Mouse (Mus musculus): ENCODE measurements around the gene Ficd.
A peak's percentile ranks its signal among the peaks of the same experiment; 100 is the strongest.

Gene Ficd

DNA sequence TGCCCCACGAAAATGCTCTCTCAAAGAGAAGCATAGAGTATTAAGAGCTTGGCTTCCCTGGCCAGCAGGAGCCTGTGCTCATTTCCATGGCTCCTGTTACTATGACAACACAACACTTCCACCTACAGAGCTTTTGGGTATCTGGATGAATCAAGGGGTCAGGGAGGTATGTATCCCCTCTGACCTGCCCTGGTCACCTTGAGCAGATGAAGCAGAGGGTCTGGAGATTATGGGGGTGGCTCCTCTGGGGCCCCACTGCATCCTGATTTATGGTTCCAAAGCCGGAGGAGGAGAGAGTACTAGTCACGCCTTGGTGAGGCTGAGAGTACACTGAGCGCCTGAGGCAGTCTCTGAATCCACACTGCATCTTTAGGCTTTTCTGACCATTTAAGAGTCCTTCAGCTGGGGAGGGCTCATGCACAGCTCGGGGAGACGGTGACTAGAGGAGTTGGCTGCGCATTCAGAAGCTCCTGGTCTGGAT, 4.9 kb upstream of the Ficd start:
- DNase-seq (ENCODE audit: low spot score), result no peak

DNA sequence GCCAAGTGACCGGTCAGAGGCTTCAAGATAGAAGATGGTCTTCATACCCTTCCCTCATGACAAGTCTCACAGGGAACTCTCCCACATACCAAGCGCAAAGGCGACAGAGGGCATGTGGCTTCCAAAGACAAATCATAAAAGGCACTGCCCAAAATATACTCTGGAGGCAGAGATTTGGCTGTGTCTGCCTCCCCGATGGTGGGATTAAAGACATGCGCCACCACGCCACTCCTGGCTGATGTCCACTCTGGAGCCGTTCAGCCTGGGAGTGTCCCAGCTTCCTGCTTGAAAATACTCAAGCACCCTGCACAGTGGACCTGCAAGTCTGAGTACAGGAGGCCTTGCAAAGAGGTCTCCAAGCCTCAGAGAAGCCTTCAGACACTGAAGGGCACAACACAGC, 4.4 kb upstream of the Ficd start:
- no peak for DNase-seq (ENCODE audit: low spot score)

- DNase-seq (ENCODE audit: low spot score), result peak; percentile 52
These were observed 3.4 kb upstream of the Ficd start for GRCm38 (mm10) chr5:113732182-113732581.

- DNase-seq (ENCODE audit: low spot score), result no peak
These were observed 1.2 kb upstream of the Ficd start for GRCm38 (mm10) chr5:113734376-113734775.

- no peak for DNase-seq (ENCODE audit: low spot score)
These were observed 619 bp upstream of the Ficd start for GRCm38 (mm10) chr5:113735023-113735344.

DNA sequence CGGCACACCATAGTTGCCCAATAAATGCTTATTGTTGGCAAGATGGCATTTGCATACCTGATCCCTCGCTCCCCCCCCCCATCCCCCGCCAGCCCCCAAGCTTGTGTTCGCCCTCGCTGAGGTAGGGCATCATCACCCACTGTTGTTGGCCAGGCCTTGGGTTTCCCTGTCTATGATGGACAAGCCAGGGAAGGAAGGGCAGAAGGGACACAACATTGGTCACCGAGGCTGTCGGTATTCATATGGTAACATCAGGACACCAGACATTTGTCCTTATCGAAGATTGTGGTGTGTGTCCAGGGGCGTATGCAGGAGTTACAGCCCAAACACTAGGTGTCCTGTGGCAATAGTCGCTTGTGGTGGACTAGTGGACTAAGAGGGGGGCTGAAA, 505 bp downstream of the Ficd start:
- DNase-seq (ENCODE audit: low spot score), result no peak

DNA sequence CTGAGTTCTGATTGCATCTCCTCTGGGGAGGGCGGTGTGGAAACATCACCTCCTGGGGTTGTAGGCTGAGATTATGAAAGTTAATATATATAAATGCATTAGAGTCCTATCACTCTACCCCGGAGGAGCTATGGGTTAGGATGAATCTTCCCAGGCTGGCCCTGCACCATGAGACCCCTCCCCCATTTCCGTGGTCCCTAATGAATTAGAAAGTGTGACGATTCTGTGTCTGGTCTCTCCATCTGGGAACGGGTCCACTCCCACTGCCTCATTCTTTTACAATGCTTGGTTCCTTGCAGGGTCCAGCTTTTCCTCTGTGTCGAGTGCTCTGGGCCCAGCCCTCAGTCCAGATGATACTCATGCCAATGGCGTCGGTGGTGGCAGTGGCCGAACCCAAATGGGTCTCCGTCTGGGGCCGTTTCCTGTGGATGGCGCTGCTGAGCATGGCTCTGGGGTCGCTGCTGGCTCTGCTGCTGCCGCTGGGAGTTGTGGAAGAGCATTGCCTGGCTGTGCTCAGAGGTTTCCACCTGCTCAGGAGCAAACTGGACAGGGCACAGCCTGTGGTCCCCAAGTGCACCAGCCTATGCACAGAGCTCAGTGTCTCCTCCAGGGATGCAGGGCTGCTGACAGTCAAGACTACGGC, 1.0 kb downstream of the Ficd start:
- DNase-seq (ENCODE audit: low spot score), result no peak

- DNase-seq (ENCODE audit: low spot score), result no peak
These were observed 2.1 kb downstream of the Ficd start for GRCm38 (mm10) chr5:113737607-113738237.

DNA sequence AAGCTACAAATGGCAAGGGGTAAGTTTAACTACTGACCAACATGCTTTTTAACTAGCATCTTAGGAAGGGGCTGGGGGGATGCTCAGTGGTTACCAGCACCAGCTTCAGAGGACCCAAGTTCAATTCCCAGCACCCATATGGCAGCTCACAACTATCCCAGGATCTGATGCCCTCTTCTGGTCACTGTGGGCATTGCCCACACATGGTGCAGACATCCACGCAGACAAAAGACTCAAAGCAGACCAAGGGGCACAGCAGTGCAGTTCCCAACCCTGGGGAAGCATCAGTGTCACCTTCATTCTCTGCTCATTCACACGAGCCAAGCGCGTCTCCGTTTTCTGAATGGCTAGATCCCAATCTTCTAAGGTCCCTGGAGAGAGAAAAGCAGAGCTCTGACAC, 12.0 kb downstream of the Ficd start:
- DNase-seq (ENCODE audit: low spot score), result no peak

- DNase-seq (ENCODE audit: low spot score), result no peak
These were observed 13.1 kb downstream of the Ficd start for GRCm38 (mm10) chr5:113748556-113749331.

GRCm38 (mm10) chr5:113751521-113752157, 16.0 kb downstream of the Ficd start:
- DNase-seq (ENCODE audit: low spot score), result no peak

- DNase-seq (ENCODE audit: low spot score), result no peak
These were observed 19.9 kb downstream of the Ficd start for GRCm38 (mm10) chr5:113755347-113756030.

- no peak for DNase-seq (ENCODE audit: low spot score)
These were observed 26.0 kb downstream of the Ficd start for GRCm38 (mm10) chr5:113761585-113761984.

- no peak for DNase-seq (ENCODE audit: low spot score)
These were observed 28.8 kb downstream of the Ficd start for GRCm38 (mm10) chr5:113764426-113764825.

- DNase-seq (ENCODE audit: low spot score), result no peak
These were observed 30.3 kb downstream of the Ficd start for GRCm38 (mm10) chr5:113765641-113766526.

- DNase-seq (ENCODE audit: low spot score), result no peak
These were observed 33.2 kb downstream of the Ficd start for GRCm38 (mm10) chr5:113768806-113769205.

- peak; percentile 79 for DNase-seq (ENCODE audit: low spot score)
These were observed 35.9 kb downstream of the Ficd start for GRCm38 (mm10) chr5:113771213-113772162.

- DNase-seq (ENCODE audit: low spot score), result peak; percentile 96
These were observed 36.9 kb downstream of the Ficd start, which contains the start of the genes Sart3 and Iscu for GRCm38 (mm10) chr5:113772450-113772895. Gene Sart3 (minus strand): TSS chr5:113772510. Gene Iscu (plus strand): TSS chr5:113772748.

DNA sequence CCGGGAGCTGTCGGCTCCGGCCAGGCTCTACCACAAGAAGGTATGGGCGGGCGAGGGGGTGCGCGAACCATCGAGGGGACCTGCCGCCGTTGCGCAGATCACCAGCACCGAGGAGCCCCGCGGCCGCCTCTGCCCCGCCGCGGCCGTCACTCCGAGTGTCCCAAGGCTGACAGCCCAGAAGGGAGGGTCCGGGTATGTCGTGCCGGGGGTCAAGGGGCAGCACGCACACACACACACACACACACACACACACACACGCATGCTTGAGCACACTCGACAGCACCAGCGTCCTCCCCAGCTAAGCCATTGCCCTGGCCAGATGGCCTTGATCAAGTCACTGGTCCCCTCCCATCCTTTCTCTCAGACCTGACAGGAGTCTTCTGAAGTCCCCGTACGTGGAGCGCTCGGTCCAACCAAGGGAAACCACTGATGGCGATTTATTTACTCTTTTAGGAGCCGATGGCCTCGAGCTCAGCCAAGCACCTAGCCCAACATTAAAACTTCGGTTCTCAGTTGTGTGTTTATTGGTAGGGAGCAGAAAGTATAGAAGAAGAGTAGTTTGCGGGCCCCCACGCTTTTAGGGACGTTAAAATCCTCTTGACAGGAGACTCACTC, 37.4 kb downstream of the Ficd start:
- no peak for DNase-seq (ENCODE audit: low spot score)

All from urinary bladder, postnatal 25 days (tissue).